Mouse (Mus musculus) lung, adult 2 months (tissue): ENCODE measurements around the gene Hmgb3.

Experiments used
- CTCF ChIP-seq: fragments of 200-500 bp; IDR thresholded peaks from 2 replicates; pipeline ENCODE4 v1.5.1; 2011; ENCODE audit warnings: mild to moderate bottlenecking, low read length, control low read depth; ENCODE audit not compliant: insufficient read depth
- POLR2A ChIP-seq: fragments of 200-500 bp; IDR thresholded peaks from 2 replicates; pipeline ENCODE4 v1.6.1; 2011; ENCODE audit warnings: low read depth, mild to moderate bottlenecking, control low read depth, low read length, borderline replicate concordance; ENCODE audit errors: extremely low read depth

GRCm38 (mm10) chrX:71528646-71529045, 27.1 kb upstream of the Hmgb3 start:
- no peak for TF ChIP-seq POLR2A
- no peak for TF ChIP-seq CTCF
